Mouse (Mus musculus) embryonic facial prominence, embryonic 11.5 days (tissue): ENCODE results near the gene R3hdml. TPM values are rescaled to one million over a fixed set of nuclear protein-coding genes. Genes with fewer than 3 reads are reported as not detected.

Source experiments
- ATAC-seq: fragments of 200-750 bp; cut with Nextera tagmentation; replicated peaks from 2 replicates; pipeline ENCODE4 v1.8.0; 2017; ENCODE audit warnings: low read depth; ENCODE audit not compliant: insufficient number of reproducible peaks, low FRiP score, low TSS enrichment
- DNase-seq: peaks from one replicate; pipeline ENCODE4 v3.0.0-alpha.2; 2015; ENCODE audit warnings: low spot score
- H3K27ac ChIP-seq: fragments of 300-500 bp; sonication (generic); replicated peaks from 2 replicates; pipeline ENCODE4 v1.5.1; 2014; ENCODE audit warnings: mild to moderate bottlenecking, low read depth, low read length, control low read depth
- H3K27me3 ChIP-seq: fragments of 300-500 bp; sonication (generic); 2 replicates; pipeline ENCODE4 v1.6.1; 2014; ENCODE audit warnings: mild to moderate bottlenecking, low read length, moderate library complexity, mixed read lengths; ENCODE audit not compliant: control insufficient read depth, insufficient read depth
- H3K36me3 ChIP-seq: fragments of 300-500 bp; sonication (generic); replicated peaks from 2 replicates; pipeline ENCODE4 v1.6.1; 2014; ENCODE audit warnings: low read depth, mild to moderate bottlenecking, low read length, moderate library complexity, mixed read lengths; ENCODE audit not compliant: control insufficient read depth, insufficient read depth
- H3K4me1 ChIP-seq: fragments of 300-500 bp; sonication (generic); 2 replicates; pipeline ENCODE4 v1.6.1; 2014; ENCODE audit warnings: low read length, mixed read lengths; ENCODE audit not compliant: control insufficient read depth, insufficient read depth
- H3K4me2 ChIP-seq: fragments of 300-500 bp; sonication (generic); 2 replicates; pipeline ENCODE4 v1.6.1; 2014; ENCODE audit warnings: low read depth, mild to moderate bottlenecking, control low read depth, low read length, moderate library complexity
- H3K4me3 ChIP-seq: fragments of 300-500 bp; sonication (generic); 2 replicates; pipeline ENCODE4 v1.5.1; 2014; ENCODE audit warnings: low read depth, low read length, control low read depth
- H3K9ac ChIP-seq: fragments of 300-500 bp; sonication (generic); replicated peaks from 2 replicates; pipeline ENCODE4 v1.6.1; 2014; ENCODE audit warnings: mild to moderate bottlenecking, control low read depth, low read length
- H3K9me3 ChIP-seq: fragments of 300-500 bp; sonication (generic); replicated peaks from 2 replicates; pipeline ENCODE4 v1.6.1; 2016; ENCODE audit warnings: mild to moderate bottlenecking, low read length, inconsistent platforms, mixed read lengths; ENCODE audit not compliant: control insufficient read depth
- WGBS: fragments of 180-500 bp; shearing (Covaris S2); extraction: QIAGEN DNeasy Blood & Tissue Kit; methylation state at CpG from one replicate; pipeline ENCODE4 v1.1.7; 2014; 5-methylcytosine and 5-hydroxymethylcytosine counted together
- polyA plus RNA-seq: library from polyadenylated mRNA; unstranded; fragments of >200 nt; fragmentation: Nextera tagmentation; extraction: Ambion mirVana; gene quantifications from 2 replicates; pipeline ENCODE4 v1.2.1, GENCODE M21; 2014

R3hdml gene
- polyA plus RNA-seq, 1 experiment from 2014 or later = not detected

- H3K27ac ChIP-seq = no peak overlapping the region
- WGBS = 87% methylated on average over 10 of the region's 10 CpGs
These were observed 50.6 kb downstream of the R3hdml start for GRCm38 (mm10) chr2:163542674-163543073.

GRCm38 (mm10) chr2:163546623-163547318 is 54.7 kb downstream of the R3hdml start:
- WGBS = 78% methylated on average over 14 of the region's 14 CpGs
- no peak for ATAC-seq
- H3K27ac ChIP-seq = no peak overlapping the region
- H3K36me3 ChIP-seq = no peaks in the 10 kb centered on the region
- no peaks in the 10 kb centered on the region for H3K4me1 ChIP-seq
- no peaks in the 10 kb centered on the region for H3K9me3 ChIP-seq
- no peak for DNase-seq
- no peak overlapping the region for H3K4me2 ChIP-seq
- no peak overlapping the region for H3K9ac ChIP-seq
- H3K27me3 ChIP-seq = no peaks in the 10 kb centered on the region
- no peak overlapping the region for H3K4me3 ChIP-seq

More at GRCm38 (mm10) chr2:163542674-163543073, 50.6 kb downstream of the R3hdml start:
- H3K9me3 ChIP-seq = no peaks in the 10 kb centered on the region
- no peaks in the 10 kb centered on the region for H3K4me1 ChIP-seq
- no peaks in the 10 kb centered on the region for H3K27me3 ChIP-seq
- ATAC-seq (no peak), DNase-seq (no peak)
- no peak overlapping the region for H3K4me3 ChIP-seq
- no peak overlapping the region for H3K9ac ChIP-seq
- H3K36me3 ChIP-seq = no peaks in the 10 kb centered on the region
- H3K4me2 ChIP-seq = no peak overlapping the region

- no peaks in the 10 kb centered on the region for H3K27me3 ChIP-seq
- no peak for ATAC-seq
- WGBS = 72% methylated on average over 6 of the region's 6 CpGs
These were observed 56.7 kb downstream of the R3hdml start for GRCm38 (mm10) chr2:163548822-163549221.

GRCm38 (mm10) chr2:163549786-163550185 is 57.7 kb downstream of the R3hdml start:
- DNase-seq (no peak), ATAC-seq (no peak)
- 45% methylated on average over 6 of the region's 6 CpGs for WGBS
- Histone ChIP-seq H3K9ac (no peak overlapping the region), H3K4me1 (no peaks in the 10 kb centered on the region), H3K27me3 (no peaks in the 10 kb centered on the region), H3K36me3 (no peaks in the 10 kb centered on the region), H3K9me3 (no peaks in the 10 kb centered on the region), H3K4me2 (no peak overlapping the region), H3K4me3 (no peak overlapping the region), H3K27ac (no peak overlapping the region)

More at GRCm38 (mm10) chr2:163548822-163549221, 56.7 kb downstream of the R3hdml start:
- no peak overlapping the region for H3K9ac ChIP-seq
- H3K27ac ChIP-seq = no peak overlapping the region
- H3K9me3 ChIP-seq = no peaks in the 10 kb centered on the region
- H3K4me1 ChIP-seq = no peaks in the 10 kb centered on the region
- H3K36me3 ChIP-seq = no peaks in the 10 kb centered on the region
- no peak overlapping the region for H3K4me2 ChIP-seq
- no peak for DNase-seq
- no peak overlapping the region for H3K4me3 ChIP-seq

Other genes with a start within 250 kb of the R3hdml start
- 0.42 and 0.54 TPM in 2 replicates for gene Jph2, start 94.3 kb upstream of the R3hdml start, polyA plus RNA-seq
- 105 and 106 TPM in 2 replicates for gene Oser1, start 67.6 kb upstream of the R3hdml start, polyA plus RNA-seq
- gene Gdap1l1, start 53.8 kb upstream of the R3hdml start, polyA plus RNA-seq = 10.9 and 13.6 TPM in 2 replicates
- 9.0 and 9.7 TPM in 2 replicates for gene Fitm2, start 19.7 kb upstream of the R3hdml start, polyA plus RNA-seq
- not detected in 2 replicates for gene Hnf4a, start 14.5 kb downstream of the R3hdml start, polyA plus RNA-seq
- gene Ttpal, start 110.0 kb downstream of the R3hdml start, polyA plus RNA-seq = 45.3 and 47.2 TPM in 2 replicates
- 26.0 and 27.9 TPM in 2 replicates for gene Serinc3, start 152.8 kb downstream of the R3hdml start, polyA plus RNA-seq
- gene Pkig, start 166.1 kb downstream of the R3hdml start, polyA plus RNA-seq = 166 and 173 TPM in 2 replicates